Mouse (Mus musculus): ENCODE measurements around the gene Olfr503.
"Not testable (repeated sequence)": the region's sequence is repeated elsewhere in the genome, so short reads cannot be mapped to it uniquely, and the experiment has no call there.

Olfr503 gene

DNA sequence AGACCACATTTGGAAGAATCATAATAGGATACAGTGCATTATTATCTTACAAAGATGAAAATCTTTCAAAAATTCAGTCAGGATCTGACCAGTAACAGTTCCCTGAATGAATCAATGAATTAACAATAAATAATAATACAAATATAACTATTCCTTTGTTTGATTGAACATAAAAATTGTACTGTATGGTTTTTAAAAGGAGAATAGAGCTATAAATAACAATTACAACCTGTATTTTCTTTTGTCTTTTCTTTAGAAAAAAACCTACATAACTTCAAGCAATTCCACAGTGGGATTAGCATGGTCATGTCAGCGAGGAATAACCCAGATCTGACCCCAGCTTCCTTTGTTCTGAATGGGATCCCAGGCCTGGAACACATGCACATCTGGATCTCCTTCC is at the start of gene Olfr503:
Olfr503 (plus strand) TSS at position 301 of the 400 bp plus-strand sequence.
- not testable (repeated sequence) for DNase-seq (ENCODE audit: low read depth in 2 of 2, low spot score in 2 of 2)

DNA sequence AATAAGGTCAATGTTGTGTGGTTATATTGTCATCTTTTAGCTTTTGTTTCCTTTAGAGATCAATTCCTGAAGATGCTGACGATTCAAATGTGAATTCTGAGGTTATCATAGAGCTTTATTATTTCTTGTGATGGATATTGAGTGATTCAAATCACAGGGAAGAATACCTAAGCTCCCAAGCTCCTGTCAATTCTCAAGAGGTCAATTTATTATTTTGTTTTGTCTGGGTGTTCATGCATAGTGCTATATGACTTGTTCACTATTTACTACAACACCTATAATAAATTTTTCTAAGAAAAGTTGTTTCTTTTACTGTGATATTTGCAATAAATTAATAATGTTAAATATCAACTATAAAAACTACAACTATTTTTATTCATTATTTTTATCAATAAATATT is 19.4 kb upstream of the Olfr503 start, which contains the start of gene Olfr502:
Olfr502 (minus strand) TSS at position 101 of the 400 bp plus-strand sequence.
- no peak for DNase-seq (ENCODE audit: low read depth in 2 of 2, low spot score in 2 of 2)

GRCm38 (mm10) chr7:108542416-108542815 is 1.9 kb upstream of the Olfr503 start:
- no peak for DNase-seq (ENCODE audit: low read depth in 2 of 2, low spot score in 2 of 2)

DNA sequence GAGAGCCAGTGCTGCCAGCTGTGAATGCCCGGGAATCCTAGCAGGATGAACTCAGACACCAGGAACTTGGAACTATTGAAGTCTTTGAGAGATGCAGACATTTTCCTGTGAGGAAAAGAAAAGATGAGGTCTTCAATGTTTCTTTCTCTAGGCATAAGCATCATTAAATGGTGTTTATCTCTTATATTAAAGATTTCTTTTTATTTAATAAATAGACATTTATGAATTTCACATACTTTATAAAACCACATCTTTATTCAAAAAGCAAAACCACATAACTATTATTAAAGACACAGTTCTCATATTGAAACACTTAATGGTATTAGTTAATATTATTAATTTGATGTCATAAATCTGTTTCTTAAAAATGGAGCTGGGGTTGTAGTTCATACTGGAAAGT is 21.4 kb downstream of the Olfr503 start, which contains the start of gene Olfr504:
Olfr504 (minus strand) TSS at position 101 of the 400 bp plus-strand sequence.
- DNase-seq (ENCODE audit: low read depth in 2 of 2, low spot score in 2 of 2), result no peak

DNA sequence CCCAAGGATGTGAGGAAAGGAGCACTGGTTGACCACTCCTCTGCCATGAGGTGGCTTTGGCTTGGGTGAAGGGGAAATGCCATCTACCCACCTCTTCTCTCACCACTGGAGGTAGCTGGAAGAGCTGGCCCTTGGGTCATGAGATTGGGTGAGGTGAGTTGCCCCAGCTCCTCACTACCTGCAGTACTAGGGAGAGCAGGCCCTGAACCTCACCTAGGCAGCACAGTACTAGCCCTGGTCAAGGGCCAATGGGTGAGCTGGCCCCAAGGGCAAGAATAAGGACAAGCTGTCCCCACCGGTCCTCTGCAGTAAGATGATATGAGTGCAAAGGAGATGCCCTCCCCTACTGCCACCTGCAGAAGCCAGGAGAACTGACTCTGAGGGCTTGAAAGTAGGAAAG is 45.5 kb downstream of the Olfr503 start:
- no peak for DNase-seq (ENCODE audit: low read depth in 2 of 2, low spot score in 2 of 2)
